Mouse (Mus musculus): ENCODE measurements at regions not wholly inside any gene's neighbourhood (a gene's known extent, or its start where the extent isn't known, plus 50 kb on each side); places are given as distances from the start of the nearest gene placed in this dataset.

DNA sequence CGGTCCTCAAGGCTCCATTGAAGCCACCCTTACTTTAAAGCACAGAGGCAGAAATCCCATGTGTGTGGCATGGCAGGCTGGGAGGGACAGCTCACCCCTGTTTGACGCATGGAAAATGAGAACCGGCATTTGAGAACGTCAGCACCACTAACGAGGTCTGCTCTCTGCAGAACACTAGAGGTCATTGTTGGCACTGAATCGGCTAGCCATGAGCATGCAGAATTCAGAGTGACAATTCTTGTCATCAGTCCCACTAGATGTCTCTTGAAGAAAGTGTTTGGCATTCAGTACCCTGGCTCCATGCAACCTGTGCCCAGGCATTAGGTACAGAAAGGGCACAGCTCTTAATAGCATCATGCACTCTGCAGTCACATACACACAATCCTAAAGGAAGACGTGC, 139.3 kb downstream of the Cand1 start:
- TF ChIP-seq CTCF (IDR thresholded peaks at IDR 0.05; ENCODE audit: low read depth) (peak; percentile 56), EP300 (IDR thresholded peaks at IDR 0.05; ENCODE audit: low read depth) (no peak)

All from liver, postnatal 0 days (tissue).